Mouse (Mus musculus) activated CD4-positive, CD25-positive, alpha-beta regulatory T cell (primary cell): Measurements from ENCODE around the gene Spef2. TPM values are rescaled to one million over a fixed set of nuclear protein-coding genes. Genes with fewer than 3 reads are reported as not detected.

Experiments
- polyA plus RNA-seq, 2 experiments: library from polyadenylated mRNA; unstranded; fragments of 100-300 nt; shearing (Covaris generic); gene quantifications; one replicate each; pipeline ENCODE4 v1.2.1; 2017

Gene Spef2
- polyA plus RNA-seq, result 1 to 10 TPM in 1 of 2 experiments, under 1 TPM in 1; 0.85 to 3.4 TPM

DNA sequence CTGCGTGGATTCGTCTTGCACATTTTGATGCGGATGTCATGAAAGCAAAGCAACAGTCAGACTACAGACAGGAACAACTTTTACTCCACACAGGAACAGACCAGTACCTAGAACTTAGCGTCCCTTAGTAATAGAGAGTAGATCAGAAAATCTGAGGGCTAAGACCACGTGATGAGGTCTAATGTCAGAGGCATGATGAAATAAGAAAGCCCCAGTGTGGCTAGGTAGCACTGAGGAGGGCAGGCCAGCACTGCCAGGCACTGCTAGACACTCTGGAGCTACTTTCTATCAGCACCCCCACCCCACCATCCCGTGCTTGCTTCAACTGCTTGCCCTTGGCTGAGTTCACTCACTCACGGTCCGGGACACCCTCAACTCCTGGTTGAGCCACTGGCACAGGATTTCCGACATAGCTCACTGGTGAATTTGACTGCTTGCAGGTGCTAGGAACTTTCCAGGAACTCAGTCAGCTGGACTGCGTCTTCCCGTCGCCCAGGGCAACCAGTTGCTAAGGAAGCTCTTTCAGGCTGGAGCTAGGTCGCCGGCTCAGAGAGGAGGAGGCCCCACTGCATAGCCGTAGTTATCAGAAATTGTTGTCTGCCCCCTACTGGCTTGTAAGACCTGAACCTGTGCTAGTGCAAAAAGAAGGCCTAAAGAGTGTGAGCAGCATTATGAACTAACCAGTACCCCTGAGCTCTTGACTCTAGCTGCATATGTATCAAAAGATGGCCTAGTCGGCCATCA is at the start of gene Spef2:
Spef2 (minus strand) TSS at position 510 of the 744 bp plus-strand sequence.

DNA sequence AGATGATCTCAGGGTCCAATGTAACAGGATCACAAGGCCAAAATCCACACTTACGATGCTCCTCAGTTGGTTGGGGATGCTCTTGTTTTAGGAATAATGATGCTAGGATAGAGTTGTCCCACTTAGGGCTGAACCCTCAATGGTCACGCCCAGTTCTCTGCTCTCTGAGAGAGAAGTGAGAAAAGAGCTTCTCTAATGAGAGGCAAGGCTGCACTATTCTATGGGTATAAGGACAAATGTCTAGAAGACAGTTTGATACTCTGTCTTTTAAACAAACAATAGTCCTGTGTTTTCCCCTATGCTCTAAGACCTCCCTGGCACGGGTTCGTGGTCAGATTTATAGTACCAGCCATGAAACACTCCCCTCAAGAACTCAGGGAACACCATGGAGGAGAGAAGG is 218.6 kb downstream of the Spef2 start, which contains the start of gene Il7r:
Il7r (minus strand) TSS at position 101 of the 400 bp plus-strand sequence.

Other genes with a start within 250 kb of the Spef2 start
- 100 to 1,000 TPM; 129 to 257 TPM for gene Il7r, start 218.7 kb downstream of the Spef2 start, polyA plus RNA-seq